Mouse (Mus musculus) lung, postnatal 4 days (tissue): ENCODE measurements at regions not wholly inside any gene's neighbourhood (a gene's known extent, or its start where the extent isn't known, plus 50 kb on each side); places are given as distances from the start of the nearest gene placed in this dataset.

Experiments used
- DNase-seq, 2 experiments: peaks; one replicate each; pipeline ENCODE4 v3.0.0; 2021

DNA sequence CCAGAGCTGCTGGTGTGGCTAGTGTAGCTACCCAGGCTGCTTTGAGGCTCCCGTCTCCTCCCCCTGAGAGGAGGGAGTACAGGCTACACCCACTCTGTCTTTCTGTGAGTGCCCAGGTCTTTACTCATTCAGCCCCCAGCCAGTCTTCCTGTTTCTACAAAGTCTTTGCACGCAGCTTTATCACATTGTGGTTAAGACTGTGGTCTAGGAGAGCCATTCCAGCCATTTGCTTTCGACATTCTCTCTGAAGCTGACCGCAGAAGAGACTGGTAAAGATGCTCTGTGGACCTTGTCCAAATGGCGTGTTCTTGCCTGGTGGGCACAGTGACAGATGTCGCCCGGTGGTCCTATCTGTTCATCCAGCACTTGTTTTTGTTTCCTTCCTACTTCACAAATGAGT lies 62.0 kb downstream of the Tpra1 start:
- DNase-seq: no peak

DNA sequence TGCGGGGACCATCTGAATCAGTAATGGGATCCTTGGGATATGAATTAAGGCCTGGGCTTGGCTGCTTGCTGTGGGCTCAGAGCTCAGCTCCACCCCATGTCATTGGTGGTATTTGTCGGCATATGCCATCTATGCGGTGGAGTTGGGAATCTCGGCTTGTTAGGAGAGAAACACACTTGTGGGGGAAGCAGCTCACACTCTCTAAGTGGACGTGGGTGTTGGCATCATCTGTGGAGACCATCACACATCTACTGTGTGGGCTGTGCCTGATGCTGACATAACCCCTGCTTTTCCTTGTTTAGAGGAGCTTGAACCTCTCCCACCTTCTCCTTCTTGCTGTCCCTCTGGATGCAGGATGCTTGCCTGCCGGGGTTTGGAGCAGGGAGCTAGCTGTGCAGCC lies 62.9 kb downstream of the Tpra1 start:
- no peak for DNase-seq

DNA sequence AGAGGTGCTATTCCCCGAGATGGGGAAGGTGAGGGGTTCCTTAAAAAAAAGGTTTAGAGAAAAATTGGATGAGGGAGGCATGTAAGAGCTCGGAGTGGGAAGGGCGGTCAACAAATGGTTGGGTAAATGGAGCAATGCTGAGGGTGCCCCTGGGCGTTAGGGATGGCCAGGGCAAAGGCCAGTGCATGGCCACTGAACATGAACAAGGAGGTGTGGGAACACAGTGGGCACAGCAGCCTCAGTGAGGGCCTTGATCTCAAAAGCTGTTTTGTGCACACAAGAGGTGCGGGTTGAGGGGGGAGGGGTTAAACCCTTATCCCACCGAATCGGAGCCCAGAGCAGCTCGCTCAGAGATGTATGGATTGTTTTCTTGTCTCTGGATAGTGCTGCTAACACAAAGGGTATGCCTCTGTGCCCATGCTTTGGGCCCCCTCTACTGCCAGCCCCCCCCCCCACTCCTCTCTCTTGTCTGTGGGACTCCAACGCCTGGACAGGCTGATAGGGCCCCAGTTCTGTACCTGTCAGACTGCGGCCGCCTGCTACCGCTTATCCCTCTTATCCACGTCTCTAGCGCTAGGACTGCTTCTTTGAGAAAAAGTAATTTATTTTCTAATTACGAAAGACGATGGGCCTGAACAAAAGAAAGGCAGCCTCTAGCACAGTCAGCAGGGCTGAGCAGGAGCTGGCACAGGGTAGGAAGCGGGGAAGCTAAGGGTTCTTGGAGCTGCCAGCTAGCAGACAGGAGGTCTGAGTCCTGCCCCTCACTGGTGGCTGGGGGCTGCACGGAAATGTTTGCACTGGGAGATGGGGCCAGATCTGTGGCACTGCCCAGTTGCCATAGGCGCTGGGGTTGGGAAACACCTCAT lies 63.5 kb downstream of the Tpra1 start:
- DNase-seq: no peak

DNA sequence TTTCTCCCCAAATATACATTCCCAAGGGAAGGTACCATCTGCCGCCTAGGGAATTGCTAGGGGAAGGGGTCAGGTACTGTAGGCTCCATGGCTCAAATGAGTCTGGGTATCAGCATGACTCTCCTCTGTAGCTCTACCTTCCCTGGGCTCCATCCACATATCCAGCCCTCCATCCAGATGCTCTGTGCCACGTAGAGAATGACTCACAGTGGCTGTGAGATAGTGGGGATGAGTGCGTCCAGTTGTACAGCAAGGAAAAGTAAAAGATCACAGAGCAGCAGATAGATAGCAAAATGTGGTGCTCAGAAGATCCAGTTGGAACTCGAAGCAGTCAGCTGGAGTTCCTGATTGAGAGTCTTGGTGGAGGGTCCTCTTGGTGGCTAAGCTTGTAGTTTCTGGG lies 64.5 kb downstream of the Tpra1 start:
- no peak for DNase-seq

DNA sequence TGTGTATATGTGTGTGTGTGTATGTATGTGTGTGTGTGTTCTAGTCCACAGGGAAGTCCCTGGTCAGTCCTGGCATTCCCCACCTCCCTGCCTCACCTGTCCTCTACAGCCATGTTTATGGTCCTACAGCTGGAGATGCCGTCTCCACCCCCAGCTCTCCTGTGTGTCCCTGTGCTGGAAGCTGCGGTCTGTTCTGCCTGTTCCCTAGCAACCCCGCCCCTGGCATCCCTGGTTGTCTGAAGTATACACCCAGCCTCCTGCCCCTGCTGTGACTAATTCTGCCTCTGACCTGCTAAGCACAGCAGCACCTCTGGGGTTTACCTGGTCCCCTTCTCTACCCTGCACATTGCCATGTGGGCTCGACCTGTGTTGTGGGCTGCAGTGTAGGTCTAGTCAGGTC lies 66.8 kb downstream of the Tpra1 start:
- no peak for DNase-seq

DNA sequence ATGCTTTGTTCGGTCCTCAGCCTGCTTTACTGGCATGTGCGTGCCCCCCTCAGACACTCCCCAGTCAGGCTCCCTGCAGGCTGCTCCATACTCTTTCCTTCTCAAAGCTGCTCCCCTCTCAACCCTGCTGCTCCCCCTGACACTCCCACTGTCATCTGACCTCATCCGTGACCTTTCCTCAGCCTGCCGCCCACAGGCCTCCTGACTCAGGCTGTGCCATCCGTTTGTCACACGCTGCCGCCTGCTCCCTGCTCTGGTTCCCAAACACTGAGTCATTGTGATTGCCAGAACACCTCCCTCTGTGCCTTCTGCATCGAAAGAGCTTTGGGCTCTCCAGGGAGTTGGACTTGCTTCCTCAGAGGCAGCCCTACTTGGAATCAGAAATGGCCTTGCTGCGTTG lies 69.7 kb downstream of the Tpra1 start:
- DNase-seq: peak in 1 of 2 experiments; percentile 27

DNA sequence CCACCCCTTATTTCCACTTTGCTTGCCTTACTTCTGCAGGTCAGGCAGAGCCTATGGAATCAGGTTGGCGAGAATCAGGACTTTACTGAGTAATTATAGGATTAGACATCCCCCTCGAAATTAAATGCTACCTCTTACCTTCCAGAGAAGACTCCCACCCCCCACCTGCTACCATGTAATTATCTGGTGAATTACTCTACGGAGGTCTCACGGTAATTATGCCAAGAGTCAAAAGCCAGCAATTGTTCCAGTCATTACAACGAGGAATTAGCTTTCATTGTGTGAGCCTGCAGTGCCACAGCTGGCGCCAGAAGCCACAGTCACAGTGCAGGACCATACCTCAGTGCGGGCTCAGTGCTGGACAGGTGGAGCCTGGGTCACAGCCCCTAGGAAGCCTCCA lies 72.4 kb downstream of the Tpra1 start:
- DNase-seq: peak in 1 of 2 experiments; percentile 16

DNA sequence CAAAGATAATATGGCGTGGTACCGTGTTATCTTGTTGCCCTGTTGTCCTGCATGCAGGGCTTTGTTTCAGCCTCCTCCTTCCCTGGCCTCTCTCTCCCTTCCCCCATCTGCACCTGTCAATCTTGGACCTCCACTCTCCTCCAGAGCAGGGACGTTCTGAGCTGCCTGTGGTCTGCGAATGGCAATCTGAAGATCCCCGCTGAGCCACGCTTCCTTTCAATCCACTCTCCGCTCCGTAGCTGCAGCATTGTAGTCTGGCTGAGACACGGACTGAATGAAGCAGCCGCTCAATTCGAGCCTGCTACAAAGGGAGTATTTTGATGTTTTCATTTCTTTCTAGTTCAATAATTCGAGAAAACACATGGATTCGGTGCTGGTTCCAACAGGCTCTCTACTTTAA lies 74.5 kb downstream of the Tpra1 start:
- no peak for DNase-seq

DNA sequence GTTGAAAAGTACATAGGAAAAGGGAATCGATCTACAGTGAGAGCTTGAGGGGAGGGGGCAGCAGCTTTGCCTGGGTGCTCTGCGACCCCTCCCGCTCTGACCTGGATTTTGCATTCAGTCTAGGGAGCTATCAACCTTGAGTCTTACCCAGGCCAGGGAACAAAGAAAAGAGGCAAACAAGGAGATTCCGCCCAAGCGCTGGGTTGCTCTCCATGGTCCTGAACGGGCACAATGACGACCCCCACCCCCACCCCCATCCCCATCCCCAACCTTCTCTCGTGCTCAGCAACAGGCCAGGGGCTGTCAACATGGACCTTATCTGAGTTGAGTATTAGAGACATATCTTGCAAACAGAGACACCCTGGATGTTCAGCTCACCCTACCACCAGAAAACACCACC lies 74.9 kb downstream of the Tpra1 start:
- DNase-seq: no peak

DNA sequence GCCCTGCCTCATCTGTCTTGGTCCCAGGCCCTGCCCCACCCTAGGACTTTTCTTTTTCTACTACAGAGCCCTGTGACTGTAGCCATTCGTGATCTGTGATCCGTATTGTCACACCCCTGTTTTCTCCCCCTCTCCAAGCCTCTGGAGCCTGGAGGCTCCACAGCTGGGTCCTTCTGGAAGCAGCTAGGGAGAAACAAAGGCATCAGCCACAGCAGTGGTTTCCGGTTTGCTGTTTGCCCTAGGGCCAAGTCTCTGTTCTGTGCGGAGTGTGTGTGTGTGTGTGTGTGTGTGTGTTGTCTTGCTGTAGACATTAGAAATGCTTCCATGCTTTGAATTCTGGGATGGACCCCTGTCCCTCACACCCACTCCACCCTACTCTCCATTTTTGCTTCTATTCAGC lies 76.9 kb downstream of the Tpra1 start:
- DNase-seq: peak in 1 of 2 experiments; percentile 67

DNA sequence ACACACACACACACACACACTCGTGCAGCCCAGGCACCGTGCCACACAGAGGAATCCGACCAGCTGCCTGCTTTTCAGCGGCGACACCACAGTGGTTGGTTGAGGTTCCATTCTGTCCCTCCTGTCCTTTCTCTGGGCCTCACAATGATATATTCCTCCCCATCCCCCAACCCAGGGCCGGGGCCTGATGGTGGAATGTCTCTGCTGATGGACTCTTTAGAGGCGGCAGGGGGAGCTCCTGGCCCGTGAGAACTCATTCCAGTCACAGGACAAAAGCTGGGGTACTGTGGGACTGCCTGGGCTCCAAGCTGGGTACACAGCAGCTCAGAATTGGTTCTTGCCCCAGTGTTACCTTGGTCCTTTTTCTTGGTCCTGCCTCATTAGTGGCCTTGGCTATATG lies 78.1 kb downstream of the Tpra1 start:
- peak; percentile 72 to 80 for DNase-seq

DNA sequence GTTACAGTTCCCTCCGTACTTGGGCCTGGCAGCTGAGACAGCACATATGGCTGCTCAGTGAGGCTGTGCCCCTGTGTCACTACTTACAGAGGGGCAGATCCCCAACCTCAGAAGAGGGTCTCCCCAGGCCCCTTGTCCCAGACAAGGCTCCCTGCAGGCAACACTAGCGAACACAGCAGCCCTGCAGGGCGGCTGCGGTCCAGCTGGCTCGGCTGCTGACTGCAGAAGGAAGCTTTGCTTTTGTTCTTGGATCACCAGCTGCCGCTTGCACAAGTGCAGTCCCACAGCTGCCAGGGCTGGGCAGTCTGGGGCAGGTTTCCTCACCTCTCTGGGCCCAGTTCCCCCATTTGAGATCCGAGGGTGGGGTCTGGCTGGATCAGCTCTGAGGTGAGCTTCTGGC lies 79.5 kb downstream of the Tpra1 start:
- peak in 1 of 2 experiments; percentile 60 for DNase-seq

DNA sequence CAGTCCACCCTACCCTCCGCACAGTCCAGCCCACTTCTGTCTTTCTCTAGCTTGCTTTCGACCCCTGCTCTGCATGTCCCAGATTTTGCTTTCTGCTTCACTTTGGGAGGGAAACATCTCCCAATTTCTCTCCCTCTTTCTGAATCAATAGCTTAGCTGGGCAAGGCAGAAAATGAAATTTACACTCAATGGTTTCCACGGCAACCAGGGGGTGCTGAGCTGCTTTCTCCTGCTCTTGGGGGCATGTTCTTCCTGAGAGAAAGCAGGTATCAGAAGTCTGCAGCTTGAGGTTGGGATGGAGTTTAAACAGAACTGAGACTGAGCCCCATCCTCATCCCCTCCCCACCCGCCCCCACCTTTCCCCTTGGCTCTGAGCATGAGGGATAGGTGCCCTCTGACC lies 82.1 kb downstream of the Tpra1 start:
- DNase-seq: no peak

DNA sequence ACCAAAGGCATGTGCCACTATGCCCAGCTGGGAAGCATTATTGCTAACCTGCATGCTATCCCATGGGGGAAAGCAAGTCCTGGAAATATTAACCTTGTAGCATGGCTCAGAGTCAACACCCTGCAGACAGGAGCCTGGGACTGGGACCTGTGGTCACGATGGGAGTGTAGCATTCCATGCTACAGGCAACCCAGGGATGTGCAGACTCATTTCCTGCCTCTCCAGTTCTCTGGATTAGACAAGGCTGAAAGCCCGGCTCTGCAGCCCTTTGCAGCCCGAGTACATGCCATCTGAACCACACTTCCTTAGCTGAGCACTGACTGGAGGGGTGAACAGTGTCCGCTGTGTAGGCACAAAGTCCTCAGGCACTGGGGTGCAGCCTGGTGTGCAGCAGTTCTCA lies 82.8 kb downstream of the Tpra1 start:
- no peak for DNase-seq

DNA sequence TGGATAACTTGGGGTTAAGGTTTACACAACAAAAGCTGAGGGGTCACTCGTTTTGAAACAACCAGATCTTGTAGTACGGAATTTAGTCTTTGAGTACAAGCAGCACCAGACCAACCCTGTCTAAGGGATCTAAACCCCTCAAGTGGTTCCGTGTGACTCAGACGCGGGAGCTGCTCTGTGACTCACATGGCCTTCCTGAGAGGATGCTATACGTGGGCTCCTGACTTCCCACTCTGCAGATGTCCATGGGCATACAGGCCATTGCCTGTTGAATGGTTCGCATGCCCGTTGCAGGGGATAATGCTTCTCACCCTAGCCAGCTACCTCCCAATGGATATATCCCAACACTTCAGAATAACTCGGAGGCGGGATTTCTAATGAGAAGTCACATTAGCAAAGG lies 86.5 kb downstream of the Tpra1 start:
- no peak for DNase-seq

DNA sequence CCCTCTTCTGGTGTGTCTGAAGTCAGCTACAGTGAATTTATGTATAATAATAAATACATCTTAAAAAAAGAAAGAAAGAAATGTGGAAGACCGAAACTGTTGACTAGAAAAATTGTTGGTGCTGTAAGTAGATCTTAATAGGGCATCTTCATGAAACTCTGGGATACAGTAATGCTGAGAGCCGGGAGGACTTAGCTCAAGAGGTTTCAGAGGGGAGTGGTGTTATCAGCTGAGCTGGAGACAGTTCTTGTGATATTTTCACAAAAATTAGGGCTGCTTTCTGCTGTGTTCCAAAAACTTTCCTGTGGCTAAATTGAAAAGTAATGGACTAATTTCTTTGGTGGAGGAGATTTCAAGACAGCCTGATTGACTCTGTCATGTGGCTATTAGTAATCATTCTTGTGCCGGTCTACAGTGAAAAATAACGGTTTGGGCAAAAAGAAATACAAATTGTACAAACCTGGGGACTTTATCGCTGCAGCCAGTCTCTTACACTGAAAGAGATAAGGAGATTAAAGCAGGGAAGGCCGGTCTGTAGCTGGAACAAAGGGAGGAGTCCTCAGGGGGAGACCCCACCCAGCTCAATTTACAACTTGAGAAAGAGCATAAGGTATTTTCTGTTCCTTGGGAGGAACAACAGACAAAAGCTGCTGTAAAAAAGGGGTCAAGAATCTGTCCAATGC lies 87.7 kb downstream of the Tpra1 start:
- no peak for DNase-seq

DNA sequence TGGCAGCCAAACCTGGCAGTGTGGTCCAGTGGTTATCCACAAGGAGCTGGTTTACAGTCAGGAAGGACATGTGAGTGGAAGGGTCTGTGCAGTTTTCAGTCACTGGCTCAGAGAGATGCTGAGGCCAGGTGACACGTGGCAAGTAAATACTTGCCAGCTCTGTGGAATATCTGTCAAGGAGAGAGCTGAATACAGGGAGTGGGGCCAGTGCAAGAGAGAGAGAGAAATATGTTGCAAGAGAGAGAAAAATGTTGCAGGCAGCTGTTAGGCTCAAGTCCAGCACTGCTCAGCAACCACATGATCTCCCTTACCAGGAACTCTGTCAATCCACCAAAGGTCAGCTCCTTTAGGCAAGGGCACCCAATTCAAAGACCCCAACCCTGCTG lies 88.2 kb downstream of the Tpra1 start:
- no peak for DNase-seq

DNA sequence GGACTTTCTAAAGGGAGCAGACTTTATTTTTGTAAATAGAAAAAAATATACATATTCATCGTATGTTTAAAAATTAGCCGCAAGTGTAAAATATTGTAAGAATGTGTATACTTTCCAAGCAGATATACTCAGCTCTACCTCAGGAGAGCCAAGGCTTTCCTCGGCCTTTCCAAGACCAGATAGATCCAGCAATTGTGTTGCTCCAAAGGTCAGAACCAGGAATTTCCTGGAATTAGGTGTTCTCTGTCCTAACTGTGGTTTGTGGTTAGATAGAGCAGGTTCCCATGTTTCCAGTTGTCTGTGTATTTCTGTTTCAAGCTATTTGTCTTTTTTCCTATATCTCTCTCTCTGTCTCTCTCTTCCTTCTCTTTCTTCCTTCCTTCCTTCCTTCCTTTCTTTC lies 93.0 kb downstream of the Tpra1 start:
- DNase-seq: no peak

DNA sequence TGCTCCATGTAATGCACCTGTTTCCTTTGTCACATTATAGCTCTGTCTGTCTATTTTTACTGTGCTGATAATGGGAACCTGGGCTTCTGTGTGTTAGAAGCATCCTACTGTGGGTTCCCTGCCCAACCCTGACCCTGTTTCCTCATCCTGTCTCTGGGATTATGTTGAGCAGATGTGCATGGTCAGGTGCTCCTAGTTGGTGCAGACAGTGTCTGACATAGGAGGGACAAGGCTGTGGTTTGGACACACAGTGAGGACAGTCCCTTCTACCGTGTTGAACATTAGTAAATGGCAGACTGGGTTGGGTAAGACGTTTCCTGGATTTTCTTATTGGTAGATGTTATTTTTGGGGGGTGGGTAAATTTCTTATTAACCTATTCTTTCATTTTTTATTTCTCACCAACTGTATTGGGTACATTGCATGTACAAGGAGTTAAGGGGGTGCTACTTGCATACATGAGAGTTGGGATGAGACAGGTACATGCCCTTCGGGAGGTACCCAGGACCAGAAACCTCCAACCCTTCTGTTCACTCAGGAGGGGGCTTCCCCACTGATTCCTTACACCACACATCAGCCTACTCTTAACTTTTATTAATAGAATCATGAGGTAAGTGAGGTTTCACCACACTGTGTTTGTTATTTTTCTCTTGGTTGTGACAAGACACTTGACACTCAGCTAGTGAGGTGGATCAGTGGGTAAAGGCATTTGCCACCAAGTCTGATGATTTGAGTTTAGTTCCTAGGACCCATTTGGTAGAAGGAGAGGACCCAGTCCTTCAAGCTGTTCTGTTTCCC lies 97.1 kb downstream of the Tpra1 start:
- no peak for DNase-seq

DNA sequence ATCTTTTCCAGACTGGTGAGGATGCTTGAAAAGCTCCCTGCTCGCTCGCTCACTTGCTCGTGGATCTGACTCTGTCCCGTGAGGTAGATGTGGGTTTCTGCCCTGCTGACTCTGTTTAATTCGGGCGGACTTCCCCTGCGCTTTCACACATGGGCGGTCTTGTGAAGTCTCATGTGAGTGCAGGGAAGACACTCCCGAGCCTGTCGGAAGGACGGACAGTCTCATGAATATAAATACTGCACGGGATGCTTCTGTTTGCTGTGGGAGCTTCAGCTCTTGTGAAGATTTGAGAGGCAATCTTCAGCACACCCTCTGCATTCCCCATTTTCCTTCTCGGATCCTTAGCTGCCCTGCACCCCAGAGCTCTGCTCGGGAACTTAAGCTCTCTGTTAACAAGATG lies 98.3 kb downstream of the Tpra1 start:
- DNase-seq: peak; percentile 24 to 56

DNA sequence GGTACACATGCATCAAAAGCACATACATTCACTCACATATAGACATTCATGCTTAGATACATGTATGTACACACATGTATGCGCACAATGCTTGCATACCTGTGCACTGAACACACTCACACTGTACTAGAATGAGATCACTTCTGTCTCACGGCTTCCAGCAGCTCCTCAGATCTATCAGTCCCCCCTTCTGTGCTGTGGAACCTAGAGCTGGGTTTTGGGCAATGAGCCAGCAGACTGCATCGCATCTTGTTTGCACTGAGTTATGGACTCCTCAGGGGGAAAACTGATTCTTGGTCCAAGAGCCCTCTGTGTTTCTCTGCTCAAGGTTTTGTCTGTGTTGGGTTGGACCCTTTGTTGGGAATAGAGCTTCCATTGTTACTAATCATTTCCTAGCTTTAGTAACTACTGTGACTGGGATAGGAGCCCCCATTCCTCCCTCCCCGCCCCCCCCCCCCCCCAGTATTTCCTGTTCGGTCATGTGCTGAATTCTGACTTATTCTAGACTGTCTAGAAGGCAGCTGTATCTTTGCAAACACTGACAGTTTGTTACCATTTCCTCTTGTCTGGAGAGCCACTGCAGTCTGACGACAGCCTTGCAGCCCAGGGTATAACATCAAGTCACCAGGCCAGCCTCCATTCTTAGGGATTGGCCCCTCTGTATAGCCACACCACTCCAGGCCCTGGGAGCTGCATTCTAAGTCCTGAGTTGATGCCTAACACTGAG lies 101.3 kb downstream of the Tpra1 start:
- DNase-seq: peak; percentile 35 to 43

DNA sequence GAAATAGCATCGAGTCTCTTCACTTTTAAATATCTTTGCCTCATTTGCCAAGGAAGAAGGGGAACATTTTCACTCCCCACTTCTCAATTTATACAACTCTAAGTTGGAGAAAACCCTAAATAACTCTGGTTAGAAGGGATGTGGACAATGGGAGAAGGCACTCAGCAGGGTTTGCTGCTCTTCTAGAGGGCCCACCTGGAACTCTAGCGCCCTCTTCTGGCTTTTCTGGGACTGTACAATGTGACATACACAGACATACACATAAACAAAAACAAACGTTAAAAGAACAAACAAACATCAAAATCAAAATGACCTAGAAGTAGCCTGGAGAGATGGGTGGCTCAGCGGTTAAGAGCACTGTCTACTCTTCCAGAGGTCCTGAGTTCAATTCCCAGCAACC lies 103.0 kb downstream of the Tpra1 start:
- no peak for DNase-seq

DNA sequence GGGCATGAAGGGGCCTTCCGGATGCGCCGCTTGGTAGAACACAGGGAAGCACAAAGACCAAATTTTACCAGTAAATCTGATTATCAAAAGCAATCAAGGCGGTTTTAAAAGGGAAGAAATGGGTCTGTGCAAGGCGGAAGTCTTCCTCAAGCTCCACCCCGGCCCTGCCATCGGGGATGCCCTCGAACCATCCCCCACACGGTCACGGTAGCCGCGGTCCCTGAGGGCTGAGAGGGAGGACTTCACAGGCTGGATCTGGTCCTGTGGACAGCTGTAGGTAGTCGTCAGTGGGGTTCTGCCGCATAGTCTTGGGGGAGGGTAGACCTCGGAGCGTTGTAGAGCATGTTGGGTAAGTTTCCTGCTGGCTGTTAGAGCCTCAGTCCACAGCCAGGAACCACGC lies 104.9 kb downstream of the Tpra1 start:
- no peak for DNase-seq
